Mouse (Mus musculus): ENCODE data around the gene Thap3.

DNA sequence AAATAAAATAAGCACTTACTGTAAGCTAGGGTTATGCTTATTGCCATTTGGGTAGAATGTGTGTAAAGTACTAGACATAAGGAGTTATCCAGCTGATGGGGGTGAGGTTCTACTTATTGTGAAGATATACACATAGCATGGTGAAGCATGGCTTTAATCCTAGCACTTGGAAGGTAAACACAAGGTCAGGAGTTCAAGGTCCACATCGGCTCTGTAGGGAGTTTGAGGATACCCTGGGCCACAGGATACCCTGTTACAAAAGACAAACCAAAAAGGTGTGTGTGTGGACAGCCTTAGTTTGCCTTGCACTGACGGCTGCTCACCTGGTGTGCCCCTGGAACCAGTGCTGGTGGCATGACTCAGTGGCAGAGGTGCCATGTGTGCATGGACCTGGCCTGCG is 50.7 kb downstream of the Thap3 start:
- TF ChIP-seq TAL1 (IDR thresholded peaks at IDR 0.05; ENCODE audit: low read length) (no peak), GATA1 (IDR thresholded peaks at IDR 0.05; ENCODE audit: low read length) (no peak)

Measured in erythroblast, embryonic 14.5 days (primary cell).